Mouse (Mus musculus) kidney, postnatal 36 days (tissue): ENCODE data around the gene Trim75.

ENCODE experiments used
- DNase-seq, 2 experiments: peaks; one replicate each; pipeline ENCODE4 v3.0.0; 2021 to 2022; ENCODE audit warnings: mixed read lengths in 2 of 2

Gene Trim75

DNA sequence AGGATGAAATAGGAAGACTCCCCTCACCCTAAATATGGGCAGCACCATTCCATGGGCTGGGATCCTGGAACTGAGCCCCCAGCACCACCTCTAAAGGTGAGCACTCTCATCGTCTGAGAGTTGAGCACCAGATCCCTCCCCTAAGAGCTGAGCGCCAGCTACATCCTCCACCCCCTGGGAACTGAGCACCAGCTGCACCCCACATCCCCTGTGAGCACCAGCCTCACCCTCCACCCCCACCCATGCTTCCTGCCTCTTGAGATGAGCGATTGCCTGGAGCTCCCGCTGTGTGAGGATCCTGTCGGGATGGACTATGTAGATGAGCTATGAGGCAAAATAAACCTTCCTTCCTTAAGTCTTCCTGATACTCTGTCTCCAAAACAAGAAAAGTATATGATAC, 44.7 kb downstream of the Trim75 start:
- no peak for DNase-seq

DNA sequence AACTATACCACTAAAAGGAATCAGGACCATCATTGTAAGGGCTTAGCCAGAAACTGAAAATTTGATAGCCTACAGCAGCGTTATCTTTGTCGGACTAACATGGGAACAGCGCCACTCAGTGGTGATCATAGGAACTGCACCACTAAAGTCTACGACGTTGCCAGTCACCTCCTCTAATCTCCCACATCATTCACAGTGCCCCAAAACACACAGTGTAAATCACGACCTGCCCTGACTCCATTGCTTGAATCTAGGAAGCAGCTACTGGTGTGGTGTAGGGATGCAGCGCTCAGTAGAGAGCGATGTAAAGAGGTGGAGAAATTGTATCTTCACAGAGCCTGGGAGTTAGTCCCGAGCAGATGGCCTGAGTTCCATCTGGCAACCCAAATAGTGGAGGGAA, 46.1 kb downstream of the Trim75 start:
- peak; percentile 61 to 90 for DNase-seq

DNA sequence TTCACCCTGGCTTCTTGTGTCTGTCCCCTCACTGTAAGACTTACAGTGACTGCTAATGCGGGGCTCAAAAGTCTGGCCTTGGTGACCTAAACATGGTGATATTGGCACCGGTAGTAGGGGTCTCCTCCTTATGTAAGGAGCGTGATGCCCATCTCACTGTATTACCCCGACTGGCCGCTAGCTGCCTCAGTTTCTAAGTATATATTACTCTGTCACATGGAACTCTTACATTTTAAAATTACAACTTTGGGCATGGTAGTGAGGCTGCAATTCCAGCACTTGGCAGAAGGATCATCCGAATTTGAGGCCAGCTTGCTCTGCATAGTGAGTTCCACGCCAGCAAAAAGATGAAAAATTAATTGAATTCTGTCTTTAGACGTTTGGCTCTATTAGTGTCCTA, 46.6 kb downstream of the Trim75 start:
- no peak for DNase-seq

DNA sequence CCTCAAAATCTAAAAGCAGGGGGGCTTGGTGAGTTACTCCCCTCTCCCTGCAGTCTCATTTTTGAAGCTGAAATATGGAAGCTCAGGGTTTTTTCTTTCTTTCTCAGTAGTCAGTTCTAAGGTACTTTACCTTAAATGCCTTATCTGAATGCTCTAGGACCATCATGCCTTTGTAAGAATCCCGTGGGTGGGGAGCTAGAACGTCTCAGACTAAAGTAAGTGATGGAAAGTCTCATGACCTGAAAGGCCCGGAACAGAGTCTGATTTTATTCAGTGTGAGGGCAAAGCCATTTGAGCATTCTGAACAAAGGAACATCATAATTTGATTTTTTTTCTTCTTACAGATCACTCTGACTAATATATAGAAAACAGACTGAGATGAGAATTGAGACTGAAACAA, 52.6 kb downstream of the Trim75 start:
- no peak for DNase-seq
